Mouse (Mus musculus) Muller cell, postnatal 12 days (primary cell): ENCODE measurements around the gene Rnf222.

Experiments used
- DNase-seq: peaks from one replicate; pipeline ENCODE4 v3.0.0-alpha.2; 2015; ENCODE audit errors: inconsistent ontology term

Gene Rnf222

GRCm38 (mm10) chr11:68888253-68888652 lies at the start of gene Rnf222:
Gene Rnf222 (plus strand): TSS chr11:68888553.
- no peak for DNase-seq

- peak; percentile 47 for DNase-seq
Measured at GRCm38 (mm10) chr11:68839606-68840005, 48.7 kb upstream of the Rnf222 start.

GRCm38 (mm10) chr11:68850862-68851261 lies 37.5 kb upstream of the Rnf222 start:
- no peak for DNase-seq

- no peak for DNase-seq
Measured at GRCm38 (mm10) chr11:68851644-68852485, 36.5 kb upstream of the Rnf222 start.

GRCm38 (mm10) chr11:68852486-68852901 lies 35.9 kb upstream of the Rnf222 start:
- peak; percentile 88 for DNase-seq

- peak; percentile 100 for DNase-seq
Measured at GRCm38 (mm10) chr11:68852932-68853409, 35.4 kb upstream of the Rnf222 start.

- DNase-seq, result peak; percentile 78
Measured at GRCm38 (mm10) chr11:68853611-68854401, 34.5 kb upstream of the Rnf222 start.

GRCm38 (mm10) chr11:68854621-68855020 lies 33.7 kb upstream of the Rnf222 start:
- no peak for DNase-seq

GRCm38 (mm10) chr11:68857329-68857728 lies 31.0 kb upstream of the Rnf222 start:
- DNase-seq, result no peak

GRCm38 (mm10) chr11:68859943-68860593 lies 28.3 kb upstream of the Rnf222 start:
- peak; percentile 74 for DNase-seq

- no peak for DNase-seq
Measured at GRCm38 (mm10) chr11:68862260-68862659, 26.1 kb upstream of the Rnf222 start.

GRCm38 (mm10) chr11:68863631-68864091 lies 24.7 kb upstream of the Rnf222 start:
- DNase-seq, result peak; percentile 43

GRCm38 (mm10) chr11:68864544-68865189 lies 23.7 kb upstream of the Rnf222 start:
- peak; percentile 91 for DNase-seq

GRCm38 (mm10) chr11:68871277-68871676 lies 17.1 kb upstream of the Rnf222 start:
- DNase-seq, result no peak

- DNase-seq, result peak; percentile 43
Measured at GRCm38 (mm10) chr11:68871748-68872147, 16.6 kb upstream of the Rnf222 start, which contains the start of gene Ndel1. Gene Ndel1 (minus strand): TSS chr11:68871858.

GRCm38 (mm10) chr11:68874841-68875240 lies 13.5 kb upstream of the Rnf222 start:
- peak; percentile 38 for DNase-seq

GRCm38 (mm10) chr11:68878811-68879210 lies 9.5 kb upstream of the Rnf222 start:
- DNase-seq, result no peak

GRCm38 (mm10) chr11:68882107-68882506 lies 6.2 kb upstream of the Rnf222 start:
- no peak for DNase-seq

GRCm38 (mm10) chr11:68883843-68884242 lies 4.5 kb upstream of the Rnf222 start:
- no peak for DNase-seq

- DNase-seq, result no peak
Measured at GRCm38 (mm10) chr11:68884368-68884767, 4.0 kb upstream of the Rnf222 start.

GRCm38 (mm10) chr11:68886091-68886490 lies 2.3 kb upstream of the Rnf222 start:
- no peak for DNase-seq
